Mouse (Mus musculus) gastrocnemius, adult 2 months (tissue): Measurements from ENCODE around the gene Mxra7. TPM values are rescaled to one million over a fixed set of nuclear protein-coding genes. Genes with fewer than 3 reads are reported as not detected.
A peak's percentile ranks its signal among the peaks of the same experiment; 100 is the strongest.

Source experiments
- DNase-seq: peaks from one replicate; pipeline ENCODE4 v3.0.0; 2022
- H3K27ac ChIP-seq: fragments of 200-600 bp; 2 replicates; pipeline ENCODE4 v1.8.1; 2022; ENCODE audit warnings: mild to moderate bottlenecking
- H3K4me3 ChIP-seq: fragments of 200-600 bp; 2 replicates; pipeline ENCODE4 v1.8.1; 2022; ENCODE audit warnings: mild to moderate bottlenecking, moderate library complexity
- CTCF ChIP-seq: fragments of 200-600 bp; IDR thresholded peaks from 2 replicates; pipeline ENCODE4 v1.8.1; 2022; ENCODE audit warnings: antibody characterized with exemption, mild to moderate bottlenecking, moderate library complexity
- intact Hi-C: fragments of 180-260 bp; cut with DNase I; formaldehyde crosslinking; loops from one replicate; pipeline ENCODE4 v1.15.1; 2025
- total RNA-seq, 2 experiments: library from RNA; stranded (reverse); gene quantifications; 2 replicates each; pipeline ENCODE4 v1.2.3; 2021

Mxra7 gene
- total RNA-seq, 2 experiments from 2014 or later = 6.7 to 12.7 TPM

DNA sequence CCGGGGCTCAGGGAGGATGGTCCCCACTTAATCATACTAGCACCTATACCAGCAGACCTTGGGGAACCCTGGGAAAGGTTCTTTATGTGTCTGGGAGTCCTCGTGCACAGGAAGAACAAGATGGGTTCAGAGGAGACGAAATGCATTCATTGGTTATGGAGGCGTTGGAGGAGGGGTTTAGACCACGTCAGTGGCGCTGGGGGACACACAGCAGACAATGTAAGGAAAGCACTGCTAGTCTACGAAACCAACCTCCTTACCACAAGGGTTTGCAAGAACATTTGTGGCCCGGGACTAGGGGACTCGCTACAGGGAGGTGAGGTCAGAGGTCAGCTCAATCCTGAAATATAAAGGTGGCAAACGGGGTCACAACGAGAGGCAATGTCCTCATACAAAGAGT, 17.3 kb downstream of the Mxra7 start:
- TF ChIP-seq CTCF = no peak
- DNase-seq = no peak
- peak overlapping the region; percentile 79; the same call in 1 of the 2 replicates for H3K27ac ChIP-seq
- intact Hi-C loops = no loop called here
- no peak overlapping the region for H3K4me3 ChIP-seq

DNA sequence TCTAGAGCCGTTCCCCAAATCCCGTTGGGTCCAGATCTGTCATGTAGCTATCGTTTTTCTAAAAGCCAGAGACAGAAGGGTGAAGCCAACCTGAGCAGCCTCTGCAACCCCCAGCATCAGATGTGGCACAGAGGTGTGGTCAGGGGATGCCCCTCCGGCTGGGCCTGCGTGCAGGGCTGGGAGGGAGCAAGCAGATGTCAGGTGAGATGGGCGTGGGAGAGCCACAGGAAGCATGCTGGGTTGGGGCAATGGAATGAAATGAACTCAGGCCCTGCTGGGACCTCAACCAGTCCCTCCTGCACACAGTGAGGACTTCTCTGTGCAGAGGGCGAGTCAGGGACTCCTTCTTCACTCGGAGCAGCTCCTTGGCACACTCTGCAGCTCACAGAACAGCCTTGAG, 18.3 kb downstream of the Mxra7 start:
- Histone ChIP-seq H3K27ac (no peak overlapping the region), H3K4me3 (no peak overlapping the region)
- intact Hi-C loops = loop anchor here (2.0 kb wide), 1 partner anchor 223 kb away; the partner anchor contains the start of gene Aanat
- TF ChIP-seq CTCF = no peak
- no peak for DNase-seq

DNA sequence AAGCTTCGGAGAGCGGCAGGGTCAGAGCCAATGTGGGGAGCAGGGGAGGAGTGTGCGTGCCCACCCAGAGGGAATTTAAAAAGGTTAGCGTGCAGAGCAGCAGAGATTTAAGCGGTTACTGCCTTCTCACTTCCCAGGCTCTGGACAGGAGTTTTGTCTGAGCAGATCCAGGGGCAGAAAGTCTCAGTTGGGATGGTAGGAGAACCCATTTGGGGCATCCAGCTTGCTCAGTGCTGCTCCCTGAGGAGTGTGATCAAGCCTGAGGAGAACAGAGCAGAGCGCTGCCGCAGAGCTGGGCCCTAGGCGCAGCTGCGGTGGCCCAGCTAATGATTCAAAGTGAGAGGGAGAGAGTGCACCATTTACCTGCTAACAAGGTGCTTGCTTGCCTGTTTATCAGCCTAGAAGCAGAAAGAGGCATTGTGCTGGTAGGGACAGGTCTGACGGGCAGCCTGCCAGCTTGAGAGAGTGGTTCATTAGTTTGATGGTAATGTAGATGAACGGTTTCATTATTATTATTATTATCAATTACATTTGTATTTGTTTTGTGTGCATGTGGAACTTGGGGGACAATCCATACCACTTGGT, 18.9 kb downstream of the Mxra7 start:
- no peak for DNase-seq
- peak overlapping the region; percentile 80; the same call in 1 of the 2 replicates for H3K27ac ChIP-seq
- no peak for TF ChIP-seq CTCF
- H3K4me3 ChIP-seq = no peak overlapping the region
- intact Hi-C loops = loop anchor here (1.0 to 2.0 kb wide), 3 partner anchors 138 to 222 kb away; partner anchors contain the start of gene Aanat

DNA sequence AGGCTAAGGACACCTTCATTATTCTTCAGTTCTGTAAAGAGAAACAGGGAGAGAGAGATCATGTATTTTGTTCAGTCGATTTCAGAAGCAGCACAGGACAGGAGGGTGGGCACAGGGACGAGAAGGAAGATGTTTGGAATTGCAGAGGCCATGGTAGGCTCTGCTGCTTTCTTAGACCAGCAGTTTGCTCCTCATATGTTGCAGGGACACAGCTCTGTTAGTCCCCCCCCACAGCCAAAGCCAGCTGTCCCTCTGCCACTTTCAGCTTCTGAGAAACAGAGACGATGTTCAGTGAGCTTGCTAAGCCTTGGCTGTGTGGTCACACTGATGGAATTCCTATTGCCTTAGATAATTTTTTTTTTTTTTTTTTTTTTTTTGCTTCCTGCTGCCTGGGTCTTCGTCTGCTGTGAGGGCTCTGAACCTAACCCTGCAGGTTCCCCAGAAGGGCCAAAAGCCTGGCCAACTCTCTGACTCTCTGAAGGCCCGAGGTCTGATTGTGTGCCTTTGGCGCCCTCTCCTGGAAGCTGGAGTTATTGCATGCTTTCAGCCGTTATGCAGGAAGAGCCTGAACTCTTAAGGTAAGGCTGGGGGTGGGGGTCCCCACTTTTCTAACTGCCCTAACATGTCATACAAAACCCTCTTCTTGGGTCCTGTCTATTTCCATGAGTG, 19.8 kb downstream of the Mxra7 start:
- Histone ChIP-seq H3K27ac (peak overlapping the region; percentile 80), H3K4me3 (no peak overlapping the region)
- TF ChIP-seq CTCF = peak; percentile 87
- intact Hi-C loops = loop anchor here (1.0 to 2.0 kb wide), 3 partner anchors 137 to 221 kb away; partner anchors contain the start of gene Aanat
- DNase-seq = peak; percentile 89

DNA sequence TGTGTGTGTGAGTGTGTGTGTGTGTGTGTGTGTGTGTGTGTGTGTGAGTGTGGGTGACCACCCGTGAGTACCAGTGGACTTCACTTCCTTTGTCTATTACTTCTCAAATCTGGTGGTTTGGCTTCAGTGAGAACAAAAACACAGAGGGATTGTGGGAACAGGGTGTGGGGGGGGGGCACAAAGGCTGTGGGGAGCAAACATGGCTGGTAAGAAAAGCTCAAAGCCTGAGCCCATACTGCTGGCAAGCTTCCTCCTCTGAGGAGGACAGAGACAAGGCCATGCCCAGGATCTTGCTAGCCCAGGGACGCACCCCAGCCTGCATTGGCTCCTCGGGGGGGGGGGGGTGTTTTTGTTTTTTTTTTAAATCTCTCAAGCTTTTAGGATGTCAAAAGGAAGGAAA, 20.3 kb downstream of the Mxra7 start:
- intact Hi-C loops = no loop called here
- DNase-seq = no peak
- TF ChIP-seq CTCF = no peak
- Histone ChIP-seq H3K4me3 (no peak overlapping the region), H3K27ac (peak overlapping the region; percentile 80)

DNA sequence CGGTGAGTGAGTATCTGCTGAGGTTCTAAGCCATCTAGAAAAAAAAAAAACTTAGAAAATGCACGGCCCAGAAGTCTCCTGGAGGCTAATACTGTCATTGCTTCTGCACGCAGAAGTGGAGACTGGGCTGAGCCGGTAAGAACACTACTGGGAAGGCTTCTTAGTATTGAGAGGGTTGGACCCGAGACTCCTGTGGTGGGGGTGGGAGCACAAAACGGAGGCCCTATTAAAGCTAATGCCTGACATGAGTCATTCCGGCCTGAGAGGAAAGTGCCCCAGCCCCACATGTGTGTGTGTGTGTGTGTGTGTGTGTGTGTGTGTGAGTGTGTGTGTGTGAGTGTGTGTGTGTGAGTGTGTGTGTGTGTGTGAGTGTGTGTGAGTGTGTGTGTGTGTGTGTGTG, 20.7 kb downstream of the Mxra7 start:
- no peak for TF ChIP-seq CTCF
- no peak overlapping the region for H3K4me3 ChIP-seq
- intact Hi-C loops = no loop called here
- peak overlapping the region; percentile 84 for H3K27ac ChIP-seq
- DNase-seq = no peak

DNA sequence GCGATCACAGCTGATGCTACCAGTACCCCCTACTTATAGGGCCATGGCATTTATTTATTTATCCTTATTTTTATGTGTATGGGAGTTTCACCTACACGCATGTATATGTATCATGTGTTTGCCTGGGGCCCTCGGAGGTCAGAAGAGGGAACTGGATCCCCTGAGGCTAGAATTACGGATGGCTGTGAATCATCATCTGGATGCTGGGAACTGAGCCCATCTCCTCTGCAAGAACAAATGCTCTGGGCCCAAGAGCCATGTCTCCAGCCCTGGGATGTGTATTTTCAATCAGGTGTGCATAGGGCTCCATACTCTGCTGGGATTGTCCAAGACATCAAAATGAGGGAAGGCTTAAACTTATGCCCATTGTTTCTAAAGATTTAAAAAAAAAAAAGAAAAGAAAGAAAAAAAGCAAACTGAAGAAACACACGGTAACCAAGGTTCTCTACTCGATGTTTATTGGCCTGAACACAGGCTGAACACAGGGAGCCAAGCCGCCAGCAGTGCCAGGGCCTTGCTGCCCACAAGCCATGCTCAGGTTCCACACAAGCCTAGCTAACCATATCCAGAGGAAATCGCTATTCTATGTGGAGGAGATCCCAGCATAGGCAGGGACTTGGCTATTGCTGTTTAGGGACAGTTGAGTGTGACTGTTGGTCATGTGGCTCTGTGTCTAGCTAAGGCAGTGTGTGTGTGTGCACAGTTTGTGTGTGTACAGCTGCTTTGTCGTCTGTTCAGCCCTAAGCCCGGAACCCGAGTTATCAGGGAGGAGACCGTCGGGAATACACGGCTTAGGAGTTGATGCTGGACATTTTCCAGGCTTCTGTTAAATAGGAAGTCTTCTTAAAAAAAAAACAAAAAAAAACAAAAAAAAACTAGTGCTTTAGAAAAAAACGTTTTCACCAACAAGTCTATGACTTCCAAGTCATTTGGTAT, 21.4 kb downstream of the Mxra7 start:
- peak; percentile 72 for DNase-seq
- intact Hi-C loops = no loop called here
- no peak for TF ChIP-seq CTCF

DNA sequence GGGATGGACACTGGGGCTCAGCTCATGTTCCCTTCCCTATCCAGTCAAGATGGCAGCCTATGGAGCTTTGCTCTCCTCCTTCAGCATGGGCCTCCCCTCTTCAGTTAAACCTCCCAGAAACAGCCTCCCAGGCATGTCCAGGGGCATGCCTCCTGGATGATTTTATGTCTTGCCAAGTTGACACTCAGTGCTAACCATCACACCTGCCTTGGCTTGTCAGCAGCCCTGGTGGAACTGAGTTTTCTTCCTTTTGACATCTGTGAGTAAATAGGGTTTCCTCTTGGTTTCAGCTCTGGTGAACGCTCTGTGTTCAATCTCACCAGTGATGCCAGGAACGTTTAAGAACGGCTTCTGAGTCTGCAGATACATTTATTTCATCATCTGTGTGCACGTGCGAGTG, 25.1 kb downstream of the Mxra7 start:
- no peak for DNase-seq
- Histone ChIP-seq H3K27ac (no peak overlapping the region), H3K4me3 (no peak overlapping the region)
- intact Hi-C loops = no loop called here
- no peak for TF ChIP-seq CTCF

More for the DNA sequence above, 21.4 kb downstream of the Mxra7 start:
- Histone ChIP-seq H3K4me3 (peak overlapping the region; percentile 30), H3K27ac (peak overlapping the region; percentile 84)

DNA sequence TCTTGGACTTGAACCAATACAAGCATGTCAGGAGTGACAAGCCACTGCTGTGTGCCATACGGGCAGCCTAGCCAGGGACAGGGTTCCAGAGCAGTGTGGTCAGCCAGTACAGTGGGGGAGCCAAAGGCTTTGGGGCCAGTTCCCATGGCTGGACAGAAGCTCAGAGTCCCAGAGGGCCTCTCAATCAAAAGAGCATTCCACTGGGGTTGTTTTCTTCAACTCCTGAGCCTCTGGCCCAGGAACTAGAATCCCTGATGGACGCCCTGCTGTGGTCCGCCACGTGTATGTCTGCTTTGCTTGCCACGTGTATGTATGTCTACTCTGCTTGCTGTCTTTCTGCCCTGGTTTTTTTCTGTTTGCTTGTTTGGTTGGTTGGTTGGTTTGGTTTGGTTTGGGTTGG, 26.7 kb downstream of the Mxra7 start:
- intact Hi-C loops = no loop called here
- no peak for DNase-seq
- Histone ChIP-seq H3K4me3 (no peak overlapping the region), H3K27ac (peak overlapping the region; percentile 57)
- no peak for TF ChIP-seq CTCF

DNA sequence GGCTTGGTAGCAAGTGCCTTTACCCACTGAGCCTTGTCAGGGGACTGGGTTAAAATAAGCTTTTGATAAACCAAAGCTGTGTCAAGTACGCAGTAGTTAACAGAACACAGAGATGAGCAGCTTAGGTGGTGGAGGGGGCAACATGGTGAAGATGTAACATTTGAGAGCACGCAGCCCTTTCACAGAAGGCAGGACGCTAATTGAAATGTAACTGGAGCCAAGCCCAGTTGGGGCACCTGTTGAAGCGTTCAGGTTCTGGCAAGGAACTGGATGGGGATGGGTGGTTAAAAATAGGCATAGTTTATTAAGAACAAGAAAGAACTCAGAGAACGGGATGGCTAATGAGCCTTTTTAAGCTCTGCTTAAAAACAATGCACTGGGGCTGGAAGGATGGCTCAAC, 28.5 kb downstream of the Mxra7 start:
- no peak overlapping the region for H3K4me3 ChIP-seq
- TF ChIP-seq CTCF = no peak
- H3K27ac ChIP-seq = peak overlapping the region; percentile 35; the same call in 1 of the 2 replicates
- peak; percentile 48 for DNase-seq
- intact Hi-C loops = no loop called here

DNA sequence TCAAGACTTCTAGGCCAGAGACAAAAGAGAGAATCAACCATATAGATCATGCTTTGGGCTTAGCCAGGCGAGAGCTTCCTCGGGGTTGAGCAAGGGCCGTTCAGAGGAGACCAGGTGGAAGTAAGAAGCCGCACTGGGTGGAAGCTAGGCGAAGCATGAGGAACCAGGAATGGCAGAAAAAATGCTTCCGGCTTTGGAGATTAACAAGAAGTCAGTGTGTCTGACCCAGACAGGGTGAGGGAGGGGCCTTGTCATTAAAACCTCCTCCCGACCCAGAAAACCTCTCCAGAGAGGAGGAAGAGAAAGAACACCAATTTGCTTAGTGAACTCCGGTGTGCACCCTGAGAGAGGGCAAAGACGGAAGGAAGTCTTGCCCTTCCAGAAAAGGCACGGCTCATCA, 43.6 kb downstream of the Mxra7 start:
- no peak for TF ChIP-seq CTCF
- peak; percentile 7 for DNase-seq
- H3K27ac ChIP-seq = no peak overlapping the region
- intact Hi-C loops = no loop called here
- H3K4me3 ChIP-seq = no peak overlapping the region

DNA sequence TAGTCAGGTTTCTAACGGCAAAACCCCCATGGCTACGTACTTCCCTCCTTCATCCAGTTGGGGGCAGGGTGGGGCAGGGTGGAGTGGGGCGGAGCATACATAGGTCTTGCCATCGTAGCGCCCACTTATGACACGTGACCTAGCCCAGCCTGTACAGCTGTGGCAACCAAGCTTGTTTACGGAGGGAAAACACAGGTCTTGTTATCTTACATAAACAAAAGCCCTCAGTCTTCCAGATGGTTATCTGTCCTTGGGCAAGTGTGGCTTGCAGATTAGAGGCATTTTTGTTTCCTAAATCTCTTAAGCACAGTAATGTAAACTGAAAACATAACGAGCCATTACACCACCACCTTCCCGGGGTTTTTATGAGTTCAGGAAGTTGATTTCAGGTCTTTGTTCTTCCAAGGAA, 45.1 kb downstream of the Mxra7 start:
- no peak overlapping the region for H3K27ac ChIP-seq
- DNase-seq = peak; percentile 20
- peak; percentile 1; the same call in 1 of the 2 replicates for TF ChIP-seq CTCF
- intact Hi-C loops = no loop called here
- peak overlapping the region; percentile 37 for H3K4me3 ChIP-seq
